Mouse (Mus musculus): ENCODE measurements around the gene Slc25a22.
"Not testable (repeated sequence)": the region's sequence is repeated elsewhere in the genome, so short reads cannot be mapped to it uniquely, and the experiment has no call there.

Slc25a22 gene

GRCm38 (mm10) chr7:141413809-141414584 is 23.7 kb downstream of the Slc25a22 start, which contains the start of gene Gatd1:
Gene Gatd1, minus strand, starts transcription at chr7:141414136.
- peak; percentile 97 for DNase-seq (ENCODE audit: low spot score in 2 of 2)

DNA sequence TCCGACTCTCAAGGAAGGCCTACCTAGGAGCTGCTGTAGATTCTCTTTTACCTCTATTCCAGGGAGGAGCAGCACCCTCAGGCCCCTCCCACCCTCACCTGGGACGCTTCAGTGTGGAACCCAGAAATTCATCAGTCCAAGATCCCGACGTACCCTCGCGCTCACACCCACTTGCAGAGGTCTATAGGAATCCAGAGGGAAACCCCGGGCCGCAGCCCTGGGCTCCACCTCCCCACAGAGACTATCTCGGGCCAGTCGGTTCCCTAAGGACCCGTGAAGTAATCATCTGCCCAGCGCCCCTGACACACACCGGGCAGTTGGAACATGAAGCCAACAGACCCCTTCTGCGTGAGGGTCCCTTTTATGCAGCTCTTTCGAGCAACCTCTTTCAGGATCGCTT is 24.4 kb downstream of the Slc25a22 start:
- no peak for DNase-seq (ENCODE audit: low spot score in 2 of 2)

- DNase-seq (ENCODE audit: low spot score in 2 of 2), result no peak
These were observed 26.0 kb downstream of the Slc25a22 start for GRCm38 (mm10) chr7:141411667-141412066.

- DNase-seq (ENCODE audit: low spot score in 2 of 2), result no peak
These were observed 27.1 kb downstream of the Slc25a22 start for GRCm38 (mm10) chr7:141410631-141411030.

DNA sequence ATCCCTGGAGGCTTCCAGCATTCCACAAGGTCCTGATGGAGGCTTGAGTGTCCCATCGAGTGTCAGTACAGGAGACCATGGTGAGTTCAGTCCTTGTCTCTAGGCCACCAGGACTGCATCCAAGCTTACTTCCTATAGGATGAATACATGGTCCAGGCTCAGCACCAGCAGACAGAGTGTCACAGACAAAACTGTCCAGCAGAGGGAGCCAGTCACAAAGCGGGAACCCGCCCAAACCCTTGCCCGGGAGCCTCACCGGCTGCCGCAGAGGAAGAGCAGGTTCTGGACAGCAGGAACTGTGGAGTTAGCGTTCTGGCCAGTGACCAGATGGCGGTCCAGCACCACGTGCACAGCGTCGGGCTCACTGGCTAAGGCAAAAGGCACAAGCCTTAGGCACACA is 28.9 kb downstream of the Slc25a22 start:
- DNase-seq (ENCODE audit: low spot score in 2 of 2), result peak; percentile 69 to 83

DNA sequence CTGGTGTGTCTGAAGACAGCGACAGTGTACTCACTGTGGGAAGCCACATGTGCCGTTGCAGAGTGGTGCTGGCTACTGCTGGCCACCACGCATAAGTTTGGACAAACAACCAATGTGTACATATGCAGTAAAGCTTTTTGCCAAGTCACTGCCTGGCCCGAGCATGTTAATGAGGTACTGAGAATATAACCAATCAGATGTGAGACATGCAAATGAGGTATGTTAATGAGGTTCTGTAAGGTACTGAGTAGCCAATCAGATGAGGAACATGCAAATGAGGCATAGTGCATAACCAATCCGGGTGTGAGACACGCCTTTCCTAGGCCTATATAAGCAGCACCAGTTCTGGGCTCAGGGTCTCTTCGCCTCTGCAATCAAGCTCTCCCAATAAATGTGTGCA is 30.0 kb downstream of the Slc25a22 start:
- not testable (repeated sequence) for DNase-seq (ENCODE audit: low spot score in 2 of 2)

DNA sequence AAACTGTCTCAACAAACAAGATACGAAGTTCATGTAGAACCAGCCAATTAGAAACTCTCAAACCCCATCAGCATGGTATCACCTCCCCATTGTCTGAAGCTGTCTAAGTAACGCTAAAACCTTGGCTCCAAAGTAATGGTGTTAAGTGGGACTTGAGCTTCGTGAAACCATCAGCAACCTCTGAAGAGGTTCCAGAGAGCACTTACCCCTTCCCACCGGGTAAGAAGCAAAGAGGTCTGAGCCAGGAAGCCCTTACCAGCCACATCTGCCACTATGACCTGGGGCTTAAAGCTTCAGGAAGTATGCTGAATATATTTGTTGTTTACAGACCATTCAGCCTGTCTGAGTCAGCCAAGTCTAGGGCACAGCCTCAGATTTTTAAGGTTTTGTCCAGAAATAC is 32.2 kb downstream of the Slc25a22 start:
- DNase-seq (ENCODE audit: low spot score in 2 of 2), result no peak

DNA sequence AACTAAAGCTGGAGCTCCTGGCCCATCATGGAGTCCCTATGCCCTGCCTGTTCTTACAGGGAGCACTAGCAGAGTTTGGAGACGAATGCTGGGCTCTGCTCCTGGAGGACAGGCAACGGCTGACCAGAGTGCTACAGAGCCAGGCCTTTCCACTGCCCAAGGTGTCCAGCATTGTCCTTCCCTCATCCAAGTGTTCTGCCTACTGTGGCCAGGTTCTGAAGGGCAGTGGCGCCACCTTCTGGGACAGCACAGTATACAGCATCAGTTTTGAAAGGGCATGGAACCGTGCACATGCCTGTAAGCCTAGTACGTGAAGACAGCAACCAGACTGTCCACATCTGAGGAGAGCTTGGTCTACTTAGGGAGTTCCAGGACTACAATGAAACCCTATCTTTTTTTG is 34.4 kb downstream of the Slc25a22 start:
- no peak for DNase-seq (ENCODE audit: low spot score in 2 of 2)

DNA sequence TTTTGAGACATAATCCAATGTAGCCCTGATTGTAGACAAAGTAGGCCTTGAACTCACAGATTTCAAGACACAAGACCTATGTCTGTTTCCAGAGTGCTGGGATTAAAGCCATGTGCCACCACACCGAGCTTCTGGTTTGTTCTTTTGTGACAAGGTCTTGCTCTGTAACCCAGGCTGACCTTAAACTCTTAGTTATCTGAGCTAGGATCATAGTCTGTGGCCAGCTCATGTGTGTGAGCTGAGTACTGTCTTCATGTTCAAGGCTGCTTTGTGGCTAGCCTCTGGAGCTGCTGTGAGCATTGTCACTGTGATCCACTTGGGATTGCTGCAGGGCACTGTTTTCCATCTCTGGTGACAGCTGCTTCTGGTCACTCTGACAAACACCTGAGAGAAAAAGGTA is 42.3 kb downstream of the Slc25a22 start:
- no peak for DNase-seq (ENCODE audit: low spot score in 2 of 2)

DNA sequence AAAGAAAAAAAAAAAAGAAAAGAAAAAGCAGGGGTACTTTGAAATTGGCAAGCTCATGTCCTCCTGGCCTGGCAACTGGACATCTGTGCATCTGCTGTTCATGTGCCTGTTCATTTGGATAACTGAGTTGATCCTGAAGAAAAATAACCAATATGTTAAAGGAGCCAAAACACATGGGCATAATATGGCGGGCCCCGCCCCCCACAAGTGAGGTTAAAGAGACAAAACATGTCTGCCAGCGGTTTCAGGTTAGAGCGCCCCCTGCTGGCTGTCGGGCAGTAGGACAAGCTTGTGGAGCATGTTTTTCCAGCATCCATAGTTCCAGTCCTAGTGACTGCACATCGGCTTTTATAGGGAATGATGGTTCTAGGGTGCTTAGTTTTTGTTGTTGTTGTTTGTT is 42.9 kb downstream of the Slc25a22 start:
- no peak for DNase-seq (ENCODE audit: low spot score in 2 of 2)

DNA sequence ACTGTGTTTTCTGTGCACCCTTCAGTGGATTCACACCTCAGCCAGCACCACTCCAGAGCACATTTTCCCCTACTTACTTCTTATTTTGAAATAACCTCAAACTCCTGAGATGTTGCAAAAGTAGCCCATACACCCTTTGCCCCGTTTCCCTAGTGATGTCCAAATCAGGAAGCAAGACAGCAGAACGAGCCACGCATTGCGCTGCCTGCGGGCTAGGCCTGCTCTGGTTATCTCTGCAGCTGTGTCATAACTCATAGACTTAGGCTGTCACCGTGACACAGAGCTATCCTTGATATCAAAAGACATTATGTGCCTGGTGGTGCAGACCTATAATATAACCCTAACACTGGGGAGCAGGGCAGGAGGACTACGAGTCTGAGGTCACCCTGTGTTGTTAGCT is 43.5 kb downstream of the Slc25a22 start:
- no peak for DNase-seq (ENCODE audit: low spot score in 2 of 2)

DNA sequence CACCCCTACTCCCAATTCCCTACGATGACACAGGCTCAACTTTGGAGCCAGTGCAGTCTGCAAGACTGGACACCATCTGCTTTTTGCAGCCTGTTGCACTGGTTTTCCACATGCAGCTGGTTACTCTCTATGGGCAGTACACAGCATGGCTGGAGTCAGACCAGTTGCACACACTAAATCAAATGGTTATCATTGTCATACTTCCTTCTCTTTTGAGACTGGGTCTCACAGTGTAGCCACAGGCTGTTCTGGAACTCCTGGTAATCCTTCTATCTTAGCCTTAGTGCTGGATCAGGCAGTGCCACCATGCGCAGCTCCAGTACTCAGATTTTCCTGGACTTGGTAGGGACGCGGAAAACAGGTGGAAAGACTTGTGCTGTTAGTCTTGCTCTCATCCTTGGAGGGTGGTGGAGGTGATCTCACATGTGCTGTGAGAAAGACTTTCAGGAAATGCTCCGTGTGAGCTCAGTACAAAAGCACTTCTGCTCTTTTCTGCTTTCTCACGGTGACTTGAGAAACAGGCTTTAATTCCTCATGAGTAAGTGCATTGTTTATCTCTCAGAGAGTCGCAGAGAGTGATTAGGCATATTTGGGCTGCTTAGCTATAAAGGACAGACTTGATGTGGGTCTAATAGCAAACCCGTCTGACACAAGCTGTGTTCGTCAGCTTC is 45.0 kb downstream of the Slc25a22 start:
- DNase-seq (ENCODE audit: low spot score in 2 of 2), result no peak

- DNase-seq (ENCODE audit: low spot score in 2 of 2), result peak; percentile 97 to 98
These were observed 45.8 kb downstream of the Slc25a22 start, which contains the start of gene Taldo1 for GRCm38 (mm10) chr7:141391625-141392551. Gene Taldo1, plus strand, starts transcription at chr7:141392199.

- DNase-seq (ENCODE audit: low spot score in 2 of 2), result no peak
These were observed 47.1 kb downstream of the Slc25a22 start for GRCm38 (mm10) chr7:141390326-141391259.

- no peak for DNase-seq (ENCODE audit: low spot score in 2 of 2)
These were observed 49.1 kb downstream of the Slc25a22 start for GRCm38 (mm10) chr7:141388487-141389109.

DNA sequence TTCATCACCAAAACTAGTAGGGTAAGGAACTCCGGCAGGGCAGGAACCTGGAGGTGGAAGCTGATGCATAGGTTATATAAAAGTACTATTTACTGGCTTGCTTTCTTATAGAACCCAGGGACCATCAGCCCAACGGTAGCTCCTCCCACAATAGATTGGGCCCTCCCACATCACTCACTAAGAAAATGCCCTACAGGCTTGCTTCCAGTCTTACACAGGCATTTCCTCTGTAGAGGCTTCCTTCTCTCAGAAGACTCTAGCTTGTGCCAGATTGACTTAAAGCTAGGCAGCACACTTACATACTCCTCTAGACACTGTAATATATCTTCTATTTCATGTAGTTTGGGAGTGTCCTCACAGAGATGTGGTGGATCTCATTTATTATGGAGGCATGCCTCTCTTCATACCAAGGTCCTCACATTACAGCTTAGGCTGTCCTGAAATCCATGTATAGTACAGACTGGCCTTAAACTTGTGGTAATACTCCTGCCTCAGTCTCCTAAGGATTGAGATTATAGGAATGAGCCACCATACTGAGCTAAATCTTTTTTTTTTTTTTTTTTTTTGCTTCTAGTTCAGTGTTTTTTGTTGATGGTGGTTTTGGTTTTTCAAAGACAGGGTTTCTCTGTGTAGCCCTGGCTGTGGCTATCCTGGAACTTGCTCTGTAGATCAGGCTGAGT is 49.7 kb downstream of the Slc25a22 start:
- no peak for DNase-seq (ENCODE audit: low spot score in 2 of 2)

- no peak for DNase-seq (ENCODE audit: low spot score in 2 of 2)
These were observed 56.4 kb downstream of the Slc25a22 start for GRCm38 (mm10) chr7:141381068-141381835.

Measured in heart, adult 9 months (tissue).